Mouse (Mus musculus) liver, embryonic 16.5 days (tissue): ENCODE data around the gene Asb13. TPM values are rescaled to one million over a fixed set of nuclear protein-coding genes. Genes with fewer than 3 reads are reported as not detected.

Experiments
- ATAC-seq: fragments of 200-750 bp; cut with Nextera tagmentation; 2 replicates; pipeline ENCODE4 v1.8.0; 2017; ENCODE audit warnings: low read depth, mild to moderate bottlenecking, moderate number of reproducible peaks, moderate library complexity
- H3K27ac ChIP-seq: fragments of 300-500 bp; sonication (generic); 2 replicates; pipeline ENCODE4 v1.5.1; 2014; ENCODE audit warnings: mild to moderate bottlenecking, low read length
- H3K27me3 ChIP-seq: fragments of 300-500 bp; sonication (generic); 2 replicates; pipeline ENCODE4 v1.6.1; 2014; ENCODE audit warnings: low read depth, low read length, mixed read lengths; ENCODE audit not compliant: control insufficient read depth, insufficient read depth
- H3K36me3 ChIP-seq: fragments of 300-500 bp; sonication (generic); 2 replicates; pipeline ENCODE4 v1.6.1; 2014; ENCODE audit warnings: mild to moderate bottlenecking; ENCODE audit not compliant: control insufficient read depth, insufficient read depth
- H3K4me1 ChIP-seq: fragments of 300-500 bp; sonication (generic); 2 replicates; pipeline ENCODE4 v1.6.1; 2014; ENCODE audit warnings: low read depth, low read length, mixed read lengths; ENCODE audit not compliant: control insufficient read depth
- H3K4me2 ChIP-seq: fragments of 300-500 bp; sonication (generic); 2 replicates; pipeline ENCODE4 v1.6.1; 2014; ENCODE audit warnings: low read depth, low read length, mixed read lengths
- H3K4me3 ChIP-seq: fragments of 300-500 bp; sonication (generic); 2 replicates; pipeline ENCODE4 v1.5.1; 2014; ENCODE audit warnings: low read depth, mild to moderate bottlenecking, low read length
- H3K9ac ChIP-seq: fragments of 300-500 bp; sonication (generic); 2 replicates; pipeline ENCODE4 v1.6.1; 2014; ENCODE audit warnings: low read depth, low read length
- H3K9me3 ChIP-seq: fragments of 300-500 bp; sonication (generic); replicated peaks from 2 replicates; pipeline ENCODE4 v1.6.1; 2016; ENCODE audit warnings: low read length; ENCODE audit not compliant: control insufficient read depth
- WGBS: fragments of 180-500 bp; shearing (Covaris S2); extraction: QIAGEN DNeasy Blood & Tissue Kit; methylation state at CpG from one replicate; pipeline ENCODE4 v1.1.7; 2014; ENCODE audit not compliant: insufficient replicate concordance; 5-methylcytosine and 5-hydroxymethylcytosine counted together
- polyA plus RNA-seq: library from polyadenylated mRNA; unstranded; fragments of >200 nt; fragmentation: Nextera tagmentation; extraction: Ambion mirVana; gene quantifications from 2 replicates; pipeline ENCODE4 v1.2.1, GENCODE M21; 2015

Gene Asb13
- polyA plus RNA-seq, 1 experiment from 2014 or later, result 5.3 TPM

- no peak overlapping the region for H3K4me2 ChIP-seq
- ATAC-seq, result peak; percentile 41
- H3K27ac ChIP-seq, result no peak overlapping the region; the same call in 1 of the 2 replicates
- H3K4me3 ChIP-seq, result no peak overlapping the region
- WGBS, result 37% methylated on average over 1 of the region's 1 CpGs
- no peaks in the 10 kb centered on the region for H3K27me3 ChIP-seq
- no peak overlapping the region for H3K9ac ChIP-seq
- no peaks in the 10 kb centered on the region for H3K36me3 ChIP-seq
- H3K9me3 ChIP-seq, result no peaks in the 10 kb centered on the region
- peaks cover 4% of the 10 kb centered on the region; the same call in 1 of the 2 replicates for H3K4me1 ChIP-seq
Observed at GRCm38 (mm10) chr13:3669611-3670010, 35.8 kb downstream of the Asb13 start.

- peak; percentile 82 for ATAC-seq
- 33% methylated on average over 1 of the region's 1 CpGs for WGBS
Observed at GRCm38 (mm10) chr13:3670039-3670438, 36.2 kb downstream of the Asb13 start.

GRCm38 (mm10) chr13:3673151-3673550 lies 39.3 kb downstream of the Asb13 start:
- 51% methylated on average over 3 of the region's 3 CpGs for WGBS
- Histone ChIP-seq H3K4me1 (peaks cover 4% of the 10 kb centered on the region; the same call in 1 of the 2 replicates), H3K9me3 (no peaks in the 10 kb centered on the region), H3K4me2 (no peak overlapping the region), H3K27ac (no peak overlapping the region), H3K9ac (no peak overlapping the region), H3K27me3 (no peaks in the 10 kb centered on the region), H3K4me3 (no peak overlapping the region), H3K36me3 (no peaks in the 10 kb centered on the region)
- no peak for ATAC-seq

More at GRCm38 (mm10) chr13:3670039-3670438, 36.2 kb downstream of the Asb13 start:
- H3K27me3 ChIP-seq, result no peaks in the 10 kb centered on the region
- H3K4me2 ChIP-seq, result no peak overlapping the region
- H3K27ac ChIP-seq, result peak overlapping the region; percentile 66
- H3K4me3 ChIP-seq, result no peak overlapping the region
- no peaks in the 10 kb centered on the region for H3K9me3 ChIP-seq
- no peaks in the 10 kb centered on the region for H3K36me3 ChIP-seq
- peaks cover 4% of the 10 kb centered on the region; the same call in 1 of the 2 replicates for H3K4me1 ChIP-seq
- no peak overlapping the region for H3K9ac ChIP-seq

GRCm38 (mm10) chr13:3673622-3674021 lies 39.8 kb downstream of the Asb13 start:
- Histone ChIP-seq H3K36me3 (no peaks in the 10 kb centered on the region), H3K4me3 (no peak overlapping the region), H3K27me3 (no peaks in the 10 kb centered on the region), H3K4me2 (no peak overlapping the region), H3K27ac (no peak overlapping the region), H3K9ac (no peak overlapping the region), H3K9me3 (no peaks in the 10 kb centered on the region), H3K4me1 (peaks cover 4% of the 10 kb centered on the region; the same call in 1 of the 2 replicates)
- no peak for ATAC-seq
- WGBS, result 58% methylated on average over 4 of the region's 4 CpGs

- Histone ChIP-seq H3K36me3 (no peaks in the 10 kb centered on the region), H3K27me3 (no peaks in the 10 kb centered on the region), H3K4me1 (no peaks in the 10 kb centered on the region), H3K9ac (no peak overlapping the region), H3K27ac (no peak overlapping the region), H3K4me2 (no peak overlapping the region), H3K9me3 (no peaks in the 10 kb centered on the region), H3K4me3 (no peak overlapping the region)
- 56% methylated on average over 4 of the region's 4 CpGs for WGBS
- no peak for ATAC-seq
Observed at GRCm38 (mm10) chr13:3675855-3676254, 42.0 kb downstream of the Asb13 start.

- H3K9ac ChIP-seq, result no peak overlapping the region
- no peaks in the 10 kb centered on the region for H3K9me3 ChIP-seq
- H3K36me3 ChIP-seq, result no peaks in the 10 kb centered on the region
- WGBS, result 54% methylated on average over 4 of the region's 4 CpGs
- H3K27me3 ChIP-seq, result no peaks in the 10 kb centered on the region
- ATAC-seq, result no peak
- H3K4me3 ChIP-seq, result no peak overlapping the region
- H3K27ac ChIP-seq, result no peak overlapping the region
- H3K4me2 ChIP-seq, result no peak overlapping the region
- H3K4me1 ChIP-seq, result no peaks in the 10 kb centered on the region
Observed at GRCm38 (mm10) chr13:3679098-3679497, 45.3 kb downstream of the Asb13 start.

- no peak overlapping the region for H3K4me2 ChIP-seq
- no peaks in the 10 kb centered on the region for H3K36me3 ChIP-seq
- ATAC-seq, result no peak
- no peaks in the 10 kb centered on the region for H3K9me3 ChIP-seq
- H3K27ac ChIP-seq, result no peak overlapping the region
- 34% methylated on average over 1 of the region's 1 CpGs for WGBS
- H3K9ac ChIP-seq, result no peak overlapping the region
- no peaks in the 10 kb centered on the region for H3K4me1 ChIP-seq
- H3K4me3 ChIP-seq, result no peak overlapping the region
- H3K27me3 ChIP-seq, result no peaks in the 10 kb centered on the region
Observed at GRCm38 (mm10) chr13:3686306-3686705, 52.5 kb downstream of the Asb13 start.

GRCm38 (mm10) chr13:3694599-3695343 lies 60.9 kb downstream of the Asb13 start:
- ATAC-seq, result peak; percentile 58; the same call in 1 of the 2 replicates
- Histone ChIP-seq H3K9ac (no peak overlapping the region), H3K4me2 (no peak overlapping the region), H3K36me3 (no peaks in the 10 kb centered on the region), H3K27ac (no peak overlapping the region), H3K4me1 (no peaks in the 10 kb centered on the region), H3K4me3 (no peak overlapping the region), H3K9me3 (no peaks in the 10 kb centered on the region), H3K27me3 (no peaks in the 10 kb centered on the region)
- 35% methylated on average over 11 of the region's 11 CpGs for WGBS

GRCm38 (mm10) chr13:3696977-3697735 lies 63.3 kb downstream of the Asb13 start:
- H3K36me3 ChIP-seq, result no peaks in the 10 kb centered on the region
- H3K9ac ChIP-seq, result no peak overlapping the region
- H3K27me3 ChIP-seq, result no peaks in the 10 kb centered on the region
- no peaks in the 10 kb centered on the region for H3K9me3 ChIP-seq
- H3K4me2 ChIP-seq, result no peak overlapping the region
- 63% methylated on average over 8 of the region's 8 CpGs for WGBS
- H3K4me3 ChIP-seq, result no peak overlapping the region
- no peak overlapping the region for H3K27ac ChIP-seq
- H3K4me1 ChIP-seq, result no peaks in the 10 kb centered on the region
- ATAC-seq, result no peak
